Mouse (Mus musculus) midbrain, embryonic 12.5 days (tissue): ENCODE data around the gene Serpina3g. TPM values are rescaled to one million over a fixed set of nuclear protein-coding genes. Genes with fewer than 3 reads are reported as not detected.

ENCODE experiments used
- ATAC-seq: fragments of 200-750 bp; cut with Nextera tagmentation; 2 replicates; pipeline ENCODE4 v1.8.0; 2017; ENCODE audit warnings: low read depth, moderate TSS enrichment, moderate library complexity; ENCODE audit not compliant: low FRiP score
- H3K27ac ChIP-seq: fragments of 300-500 bp; sonication (generic); replicated peaks from 2 replicates; pipeline ENCODE4 v1.5.1; 2016; ENCODE audit warnings: mild to moderate bottlenecking
- H3K27me3 ChIP-seq: fragments of 300-500 bp; sonication (generic); 2 replicates; pipeline ENCODE4 v1.6.1; 2016; ENCODE audit warnings: mild to moderate bottlenecking
- H3K36me3 ChIP-seq: fragments of 300-500 bp; sonication (generic); 2 replicates; pipeline ENCODE4 v1.6.1; 2016
- H3K4me1 ChIP-seq: fragments of 300-500 bp; sonication (generic); 2 replicates; pipeline ENCODE4 v1.6.1; 2016
- H3K4me2 ChIP-seq: fragments of 300-500 bp; sonication (generic); replicated peaks from 2 replicates; pipeline ENCODE4 v1.6.1; 2016; ENCODE audit warnings: mild to moderate bottlenecking, moderate library complexity
- H3K4me3 ChIP-seq: fragments of 300-500 bp; sonication (generic); 2 replicates; pipeline ENCODE4 v1.5.1; 2016; ENCODE audit warnings: mild to moderate bottlenecking
- H3K9ac ChIP-seq: fragments of 300-500 bp; sonication (generic); replicated peaks from 2 replicates; pipeline ENCODE4 v1.6.1; 2016; ENCODE audit warnings: mild to moderate bottlenecking, moderate library complexity
- H3K9me3 ChIP-seq: fragments of 300-500 bp; sonication (generic); 2 replicates; pipeline ENCODE4 v1.6.1; 2016; ENCODE audit warnings: mild to moderate bottlenecking
- WGBS: fragments of 180-500 bp; shearing (Covaris S2); methylation state at CpG from one replicate; pipeline ENCODE4 v1.1.7; 2016; 5-methylcytosine and 5-hydroxymethylcytosine counted together
- polyA plus RNA-seq: library from polyadenylated mRNA; unstranded; fragments of >200 nt; fragmentation: Nextera tagmentation; extraction: Ambion mirVana; gene quantifications from 2 replicates; pipeline ENCODE4 v1.2.1, GENCODE M21; 2016

Gene Serpina3g
- polyA plus RNA-seq, 1 experiment from 2014 or later, result 0.19 TPM

- no peak overlapping the region for H3K9ac ChIP-seq
- H3K36me3 ChIP-seq, result no peaks in the 10 kb centered on the region
- no peak overlapping the region for H3K4me3 ChIP-seq
- no peaks in the 10 kb centered on the region for H3K9me3 ChIP-seq
- no peak overlapping the region for H3K27ac ChIP-seq
- ATAC-seq, result no peak
- H3K4me2 ChIP-seq, result no peak overlapping the region
- H3K4me1 ChIP-seq, result no peaks in the 10 kb centered on the region
- H3K27me3 ChIP-seq, result no peaks in the 10 kb centered on the region
Measured at GRCm38 (mm10) chr12:104288336-104288735, 52.3 kb downstream of the Serpina3g start.

DNA sequence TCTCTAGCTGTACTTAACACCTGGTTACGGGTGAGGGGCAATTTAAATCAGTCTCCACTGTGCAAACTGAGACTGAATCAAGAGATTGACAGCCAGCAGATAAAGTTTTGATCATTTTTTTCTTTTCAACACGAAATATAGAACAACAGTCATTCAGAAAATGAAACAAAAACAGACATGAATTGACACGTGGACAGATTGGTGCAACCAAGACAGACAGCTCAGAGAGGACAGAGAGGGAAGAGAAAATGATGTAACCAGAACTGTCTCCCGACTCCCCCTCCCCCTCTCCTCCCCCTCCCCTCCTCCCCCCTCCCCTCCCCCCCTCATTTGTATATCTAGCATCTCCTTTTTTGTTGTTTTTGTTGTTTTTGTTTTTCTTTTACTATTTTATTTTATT lies 53.8 kb downstream of the Serpina3g start:
- ATAC-seq, result no peak
- H3K27me3 ChIP-seq, result no peaks in the 10 kb centered on the region
- no peaks in the 10 kb centered on the region for H3K36me3 ChIP-seq
- no peak overlapping the region for H3K27ac ChIP-seq
- H3K4me3 ChIP-seq, result no peak overlapping the region
- no peaks in the 10 kb centered on the region for H3K4me1 ChIP-seq
- no peaks in the 10 kb centered on the region for H3K9me3 ChIP-seq
- 63% methylated on average over 4 of the region's 4 CpGs for WGBS
- no peak overlapping the region for H3K9ac ChIP-seq
- no peak overlapping the region for H3K4me2 ChIP-seq

Other genes starting within 250 kb of the Serpina3g start
- gene Serpina11, start 246.3 kb upstream of the Serpina3g start, polyA plus RNA-seq, result not detected in 2 replicates
- gene Serpina9, start 222.5 kb upstream of the Serpina3g start, polyA plus RNA-seq, result 0.05 TPM in 1 of 2 replicates, not detected in the other
- gene Serpina12, start 191.8 kb upstream of the Serpina3g start, polyA plus RNA-seq, result not detected in 2 replicates
- gene Serpina5, start 135.1 kb upstream of the Serpina3g start, polyA plus RNA-seq, result not detected in 2 replicates
- gene Serpina3a, start 123.5 kb upstream of the Serpina3g start, polyA plus RNA-seq, result not detected in 2 replicates
- not detected in 2 replicates for gene Serpina3b, start 108.2 kb upstream of the Serpina3g start, polyA plus RNA-seq
- gene Serpina3c, start 82.4 kb upstream of the Serpina3g start, polyA plus RNA-seq, result not detected in 2 replicates
- gene Serpina3f, start 21.7 kb upstream of the Serpina3g start, polyA plus RNA-seq, result 0.17 and 0.37 TPM in 2 replicates
- gene Serpina3i, start 26.9 kb downstream of the Serpina3g start, polyA plus RNA-seq, result 0.18 TPM in 1 of 2 replicates, not detected in the other
- gene Serpina3j, start 78.3 kb downstream of the Serpina3g start, polyA plus RNA-seq, result not detected in 2 replicates
- not detected in 2 replicates for gene Serpina3k, start 102.2 kb downstream of the Serpina3g start, polyA plus RNA-seq
- not detected in 2 replicates for gene Serpina3m, start 102.2 kb downstream of the Serpina3g start, polyA plus RNA-seq
- not detected in 2 replicates for gene Serpina3n, start 170.5 kb downstream of the Serpina3g start, polyA plus RNA-seq
- gene Gsc, start 237.1 kb downstream of the Serpina3g start, polyA plus RNA-seq, result 0.24 and 0.65 TPM in 2 replicates